Comparison of ENCODE assay signal across 33 mouse cellular contexts in the genomic region with DNA sequence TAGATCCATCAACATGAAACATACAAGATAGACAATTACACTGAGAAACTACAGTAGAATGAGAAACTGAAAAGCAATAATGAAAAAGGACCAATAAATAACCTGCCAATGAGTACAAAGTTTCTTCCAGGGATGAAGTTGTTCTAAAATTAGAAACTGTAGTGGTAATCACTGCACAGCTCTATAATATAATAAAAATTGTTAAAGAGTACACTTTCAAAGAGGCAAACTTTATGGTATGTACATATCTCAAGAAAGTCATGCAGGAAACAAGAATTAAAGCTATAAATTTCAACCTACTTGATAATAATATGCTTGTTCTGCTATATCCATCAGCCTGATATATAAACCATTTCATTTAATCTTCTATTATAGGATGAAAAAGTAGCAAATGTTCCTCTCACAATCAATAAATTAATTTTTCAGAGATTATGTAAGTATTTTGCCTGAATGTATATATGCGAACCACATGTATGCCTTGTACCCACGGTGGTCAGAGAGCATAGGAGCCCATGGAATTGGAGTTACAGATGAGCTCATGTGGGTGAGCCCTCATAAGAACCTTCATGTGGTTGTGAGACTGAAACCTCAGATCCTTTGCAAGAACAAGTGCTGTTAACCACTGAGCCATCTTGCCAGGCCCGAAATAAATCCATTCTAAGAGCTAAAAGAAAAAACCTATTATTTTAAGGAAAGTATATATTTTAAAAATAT. TPM values are rescaled to one million over a fixed set of nuclear protein-coding genes. Genes with fewer than 3 reads are reported as not detected.
"Had no signal": no experiment of that assay in that cellular context is flagged by ENCODE, and none has a peak within 500 bp of the region (broad histone marks: within the 10 kb centered on the region; RNA-seq: fewer than 3 reads in every experiment).

No protein-coding gene starts in this region.

- H3K9me3 ChIP-seq: heart, embryonic 10.5 days; heart, embryonic 12.5 days; heart, embryonic 13.5 days; heart, embryonic 15.5 days; hindbrain, embryonic 10.5 days; hindbrain, embryonic 12.5 days; hindbrain, embryonic 13.5 days; hindbrain, embryonic 15.5 days; kidney, embryonic 15.5 days had no signal

- H3K9ac ChIP-seq: heart, embryonic 12.5 days; heart, embryonic 13.5 days; heart, embryonic 15.5 days; hindbrain, embryonic 12.5 days; hindbrain, embryonic 13.5 days; hindbrain, embryonic 14.5 days; hindbrain, embryonic 15.5 days; kidney, embryonic 15.5 days had no signal

- H3K4me3 ChIP-seq: heart, embryonic 10.5 days; heart, embryonic 12.5 days; heart, embryonic 13.5 days; heart, embryonic 15.5 days; hindbrain, embryonic 10.5 days; hindbrain, embryonic 12.5 days; hindbrain, embryonic 13.5 days; hindbrain, embryonic 15.5 days; kidney, embryonic 15.5 days; layer of hippocampus, adult 2 months; left cerebral cortex, adult 2 months had no signal

- H3K27me3 ChIP-seq: heart, embryonic 12.5 days; heart, embryonic 13.5 days; heart, embryonic 15.5 days; hindbrain, embryonic 12.5 days; hindbrain, embryonic 13.5 days; hindbrain, embryonic 15.5 days; kidney, embryonic 15.5 days had no signal

- H3K36me3 ChIP-seq: heart, embryonic 10.5 days; heart, embryonic 12.5 days; heart, embryonic 13.5 days; heart, embryonic 15.5 days; hindbrain, embryonic 10.5 days; hindbrain, embryonic 12.5 days; hindbrain, embryonic 13.5 days; hindbrain, embryonic 15.5 days; kidney, embryonic 15.5 days had no signal

- DNase-seq: heart, postnatal 10 days; heart, postnatal 14 days; heart, postnatal 36 days; heart, postnatal 4 days; kidney, adult 11 months; kidney, adult 18-20 months; kidney, adult 2 months; kidney, adult 8-10 months; kidney, adult 9 months; kidney, postnatal 10 days; kidney, postnatal 14 days; kidney, postnatal 25 days; kidney, postnatal 36 days; kidney, postnatal 4 days; layer of hippocampus, postnatal 36 days had no signal

- H3K4me1 ChIP-seq: heart, embryonic 12.5 days; heart, embryonic 13.5 days; heart, embryonic 15.5 days; hindbrain, embryonic 10.5 days; hindbrain, embryonic 12.5 days; hindbrain, embryonic 13.5 days; hindbrain, embryonic 15.5 days; kidney, embryonic 15.5 days had no signal

- ATAC-seq: hindbrain, embryonic 16.5 days; hindbrain, postnatal 0 days; inflammation-experienced regulatory T-cells, adult 6 months had no signal

- H3K27ac ChIP-seq: heart, embryonic 10.5 days; heart, embryonic 13.5 days; heart, embryonic 15.5 days; hindbrain, embryonic 10.5 days; hindbrain, embryonic 12.5 days; hindbrain, embryonic 13.5 days; hindbrain, embryonic 14.5 days; hindbrain, embryonic 15.5 days; hindbrain, postnatal 0 days; kidney, embryonic 15.5 days; kidney, postnatal 0 days; layer of hippocampus, adult 2 months; left cerebral cortex, adult 2 months had no signal

- H3K4me2 ChIP-seq: heart, embryonic 11.5 days; heart, embryonic 12.5 days; heart, embryonic 13.5 days; heart, embryonic 15.5 days; hindbrain, embryonic 12.5 days; hindbrain, embryonic 13.5 days; hindbrain, embryonic 14.5 days; hindbrain, embryonic 15.5 days; kidney, embryonic 15.5 days had no signal

RNA-seq across cellular contexts. Expression of a gene that starts 26.9 kb away (rescaled TPM):
- total RNA-seq: hematopoietic stem cell, adult 5-6 weeks had no signal
- polyA plus RNA-seq: inflammation-experienced regulatory T-cells, adult 6 months had no signal
